Mouse (Mus musculus) olfactory bulb, adult 2 months (tissue): ENCODE data around the gene Pdgfb. TPM values are rescaled to one million over a fixed set of nuclear protein-coding genes. Genes with fewer than 3 reads are reported as not detected.

Source experiments
- H3K27ac ChIP-seq: fragments of 200-500 bp; 2 replicates; pipeline ENCODE4 v1.5.1; 2012; ENCODE audit warnings: low read depth, low read length; ENCODE audit not compliant: insufficient read depth
- H3K4me1 ChIP-seq: fragments of 200-500 bp; 2 replicates; pipeline ENCODE4 v1.6.1; 2012; ENCODE audit warnings: low read length; ENCODE audit not compliant: control insufficient read depth, insufficient read depth
- H3K4me3 ChIP-seq: fragments of 200-500 bp; 2 replicates; pipeline ENCODE4 v1.5.1; 2012; ENCODE audit warnings: mild to moderate bottlenecking, low read depth, low read length, moderate library complexity; ENCODE audit not compliant: insufficient read depth
- CTCF ChIP-seq: fragments of 200-500 bp; IDR thresholded peaks from 2 replicates; pipeline ENCODE4 v1.5.1; 2012; ENCODE audit warnings: low read depth, mild to moderate bottlenecking, low read length, moderate library complexity; ENCODE audit not compliant: insufficient read depth
- POLR2A ChIP-seq: fragments of 200-500 bp; IDR thresholded peaks from 2 replicates; pipeline ENCODE4 v1.6.1; 2012; ENCODE audit warnings: mild to moderate bottlenecking, low read depth, low read length, moderate library complexity; ENCODE audit not compliant: insufficient read depth
- WGBS: fragments of 180-500 bp; shearing (Covaris S2); methylation state at CpG from one replicate; pipeline ENCODE4 v1.1.7; 2018; 5-methylcytosine and 5-hydroxymethylcytosine counted together
- polyA plus RNA-seq: library from polyadenylated mRNA; stranded (reverse); fragments of >200 nt; gene quantifications from 2 replicates; pipeline ENCODE4 v1.2.4, GENCODE M21; 2012; ENCODE audit warnings: low replicate concordance; ENCODE audit not compliant: missing spikeins, insufficient read depth, insufficient read length

Gene Pdgfb
- polyA plus RNA-seq, 1 experiment, result not detected

DNA sequence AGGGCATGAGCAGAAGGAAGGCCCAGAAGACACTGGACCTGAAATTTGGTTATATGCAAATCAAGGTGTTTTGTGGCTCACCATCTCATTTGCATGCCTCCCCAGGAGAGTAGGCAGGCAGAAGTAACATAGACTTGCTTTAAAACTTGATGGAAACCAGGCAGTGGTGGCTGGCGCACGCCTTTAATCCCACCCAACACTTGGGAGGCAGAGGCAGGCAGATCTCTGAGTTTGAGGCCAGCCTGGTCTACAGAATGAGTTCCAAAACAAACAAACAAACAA, 23.3 kb upstream of the Pdgfb start:
- no peak for TF ChIP-seq CTCF
- no peak for TF ChIP-seq POLR2A
- no peak overlapping the region for H3K27ac ChIP-seq
- no peak overlapping the region for H3K4me3 ChIP-seq
- H3K4me1 ChIP-seq, result no peaks in the 10 kb centered on the region
- 100% methylated on average over 2 of the region's 2 CpGs for WGBS

DNA sequence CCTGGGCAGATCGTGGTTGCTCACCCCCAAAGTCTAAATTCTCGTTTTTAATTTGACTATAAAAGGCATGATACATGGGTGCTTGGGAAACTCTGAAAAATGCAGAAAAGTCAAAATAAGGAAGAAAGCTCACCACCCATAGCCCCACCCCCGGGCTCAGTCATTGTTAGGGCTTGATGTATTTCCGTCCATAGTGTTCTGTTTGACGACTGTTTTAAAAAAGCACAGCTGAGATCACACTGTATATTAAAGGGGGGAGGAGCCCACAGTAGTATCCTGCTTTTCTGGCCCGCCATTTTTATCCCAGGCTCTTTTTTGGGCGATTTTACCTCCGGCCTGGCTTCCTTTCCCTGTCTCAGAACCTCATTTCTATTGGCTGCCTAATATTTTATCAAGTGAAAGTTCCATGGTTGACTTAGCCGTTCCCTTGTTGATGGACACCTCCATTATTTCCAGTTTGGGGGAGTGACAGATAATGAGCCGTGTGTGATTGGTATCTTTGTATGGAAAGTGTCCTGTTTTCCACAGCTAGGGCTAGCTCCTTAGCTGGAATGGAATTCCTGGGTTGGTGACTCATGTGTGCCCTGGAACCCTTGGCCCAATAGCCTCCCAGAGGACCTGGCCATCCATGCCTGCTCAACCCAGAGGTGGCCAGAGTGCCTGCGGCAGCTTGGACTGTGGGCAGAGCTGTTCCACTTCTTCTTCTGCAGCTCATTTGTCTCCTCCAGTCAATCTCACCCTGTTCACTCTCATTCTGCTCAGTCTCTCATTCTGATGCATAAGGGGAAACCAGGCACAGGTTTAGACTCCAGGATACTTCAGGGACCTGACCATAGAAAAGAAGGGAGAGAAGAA, 22.7 kb upstream of the Pdgfb start:
- Histone ChIP-seq H3K4me1 (no peaks in the 10 kb centered on the region), H3K27ac (no peak overlapping the region), H3K4me3 (no peak overlapping the region)
- 72% methylated on average over 11 of the region's 11 CpGs for WGBS
- TF ChIP-seq CTCF, result no peak
- no peak for TF ChIP-seq POLR2A

DNA sequence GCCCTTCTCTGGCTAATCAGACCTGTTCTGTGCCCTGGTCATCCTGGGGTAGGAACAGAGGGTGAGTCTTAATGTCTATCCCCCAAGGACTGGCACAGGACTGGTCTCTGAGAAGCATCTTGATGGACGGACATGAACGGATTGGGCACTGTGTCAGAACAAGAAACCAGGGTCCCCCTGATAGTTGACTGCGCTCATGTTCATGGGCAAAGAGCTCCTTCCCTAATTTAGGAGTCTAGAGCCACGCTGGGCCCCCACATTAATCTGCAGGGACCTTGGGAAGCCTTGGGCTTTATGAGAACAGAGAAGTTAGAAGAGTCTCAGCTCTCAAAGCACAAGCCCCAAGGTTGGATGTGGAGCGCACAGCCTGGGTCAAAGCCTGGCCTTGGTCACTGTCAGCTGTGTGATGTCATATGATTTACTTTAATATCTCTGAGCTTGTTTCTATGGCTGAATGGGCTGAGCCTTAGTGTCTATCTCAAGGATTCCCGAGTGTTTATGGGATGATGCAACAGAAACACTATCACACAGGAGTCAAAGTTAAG, 20.6 kb upstream of the Pdgfb start:
- WGBS, result 86% methylated on average over 6 of the region's 6 CpGs
- no peak overlapping the region for H3K27ac ChIP-seq
- H3K4me1 ChIP-seq, result no peaks in the 10 kb centered on the region
- TF ChIP-seq CTCF (no peak), POLR2A (no peak)
- H3K4me3 ChIP-seq, result no peak overlapping the region

DNA sequence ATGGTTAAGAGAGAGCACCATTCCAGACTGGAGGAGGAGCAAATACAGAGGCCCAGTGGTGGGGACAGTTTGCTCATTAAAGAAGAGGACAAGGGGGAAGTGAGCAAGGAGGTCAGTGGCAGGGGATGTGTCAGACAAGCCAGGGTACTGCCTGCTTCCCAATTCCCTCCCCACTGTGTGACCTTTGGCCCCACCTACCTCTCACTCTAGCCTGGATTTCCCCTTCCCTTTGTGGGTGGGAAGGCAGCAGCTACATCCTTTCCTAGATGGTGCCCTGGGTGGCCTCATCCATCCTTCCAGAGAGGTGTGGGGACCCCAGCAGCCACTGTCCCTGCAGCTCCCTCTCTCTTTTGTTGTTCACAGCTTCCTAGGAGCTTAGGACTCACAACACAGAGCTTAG, 20.1 kb upstream of the Pdgfb start:
- Histone ChIP-seq H3K4me1 (no peaks in the 10 kb centered on the region), H3K27ac (no peak overlapping the region), H3K4me3 (no peak overlapping the region)
- TF ChIP-seq POLR2A (no peak), CTCF (no peak)

DNA sequence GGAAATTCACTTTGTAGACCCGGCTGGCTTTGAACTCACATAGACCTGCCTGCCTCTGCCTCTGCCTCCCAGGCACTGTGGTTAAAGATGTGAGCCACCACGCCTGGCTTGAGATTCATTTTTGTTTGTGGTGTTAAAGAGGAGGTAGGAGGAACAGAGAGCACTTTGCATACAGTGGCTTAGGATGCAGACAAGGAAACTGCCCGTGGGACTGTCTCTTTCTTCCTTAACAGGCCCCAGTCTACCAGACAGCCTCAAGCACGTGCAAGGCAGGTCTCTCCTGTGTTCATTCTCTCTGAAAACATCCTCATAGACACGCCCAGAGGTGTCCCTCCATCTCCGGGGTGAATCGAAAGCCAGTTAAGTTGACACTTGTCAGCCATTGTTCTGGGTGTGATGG, 19.6 kb upstream of the Pdgfb start:
- no peak overlapping the region for H3K4me3 ChIP-seq
- WGBS, result 83% methylated on average over 7 of the region's 7 CpGs

DNA sequence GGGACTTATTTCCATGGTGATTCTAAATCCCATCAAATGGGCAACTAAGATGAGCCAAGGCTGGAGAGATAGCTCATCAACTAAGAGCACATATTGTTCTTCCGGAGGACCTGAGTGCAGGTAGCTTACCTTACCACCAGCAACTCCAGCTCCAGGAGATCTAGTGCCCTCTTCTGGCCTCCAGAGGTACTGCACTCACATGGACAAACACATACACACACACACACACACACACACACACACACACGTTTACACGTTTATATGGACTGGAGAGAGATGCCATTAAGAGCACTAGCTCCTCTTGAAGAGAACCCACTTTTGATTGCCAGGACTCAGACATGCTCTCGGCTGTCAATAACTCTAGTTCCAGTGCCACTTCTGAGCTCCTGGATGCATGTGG, 16.4 kb upstream of the Pdgfb start:
- 90% methylated on average over 4 of the region's 4 CpGs for WGBS
- peaks cover 22% of the 10 kb centered on the region for H3K4me1 ChIP-seq

More for the DNA sequence above, 19.6 kb upstream of the Pdgfb start:
- Histone ChIP-seq H3K4me1 (no peaks in the 10 kb centered on the region), H3K27ac (no peak overlapping the region)
- TF ChIP-seq POLR2A (no peak), CTCF (no peak)

DNA sequence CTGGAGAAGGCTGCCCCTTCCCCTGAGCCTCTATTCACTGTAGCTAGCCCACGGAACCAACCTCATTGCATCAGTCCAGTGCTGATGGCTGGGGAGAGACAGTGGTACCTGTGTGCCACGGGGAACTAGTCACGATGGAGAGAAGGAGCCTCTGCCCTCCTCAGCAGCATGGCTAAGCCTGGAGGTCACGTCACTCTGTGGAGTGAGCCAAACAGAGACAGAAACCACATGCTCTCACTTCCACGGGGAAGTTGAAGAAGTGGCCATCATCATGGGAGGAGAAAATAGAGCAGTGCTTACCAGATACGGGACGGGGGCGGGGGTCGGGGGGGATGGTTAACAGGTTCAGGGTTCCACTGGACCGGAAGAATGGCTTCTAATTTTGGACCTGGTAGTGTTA, 15.6 kb upstream of the Pdgfb start:
- no peak overlapping the region for H3K4me3 ChIP-seq
- H3K27ac ChIP-seq, result no peak overlapping the region
- WGBS, result 94% methylated on average over 10 of the region's 10 CpGs
- no peak for TF ChIP-seq CTCF
- TF ChIP-seq POLR2A, result no peak
- peaks cover 29% of the 10 kb centered on the region for H3K4me1 ChIP-seq

More for the DNA sequence above, 16.4 kb upstream of the Pdgfb start:
- no peak overlapping the region for H3K27ac ChIP-seq
- H3K4me3 ChIP-seq, result no peak overlapping the region
- TF ChIP-seq CTCF (no peak), POLR2A (no peak)

DNA sequence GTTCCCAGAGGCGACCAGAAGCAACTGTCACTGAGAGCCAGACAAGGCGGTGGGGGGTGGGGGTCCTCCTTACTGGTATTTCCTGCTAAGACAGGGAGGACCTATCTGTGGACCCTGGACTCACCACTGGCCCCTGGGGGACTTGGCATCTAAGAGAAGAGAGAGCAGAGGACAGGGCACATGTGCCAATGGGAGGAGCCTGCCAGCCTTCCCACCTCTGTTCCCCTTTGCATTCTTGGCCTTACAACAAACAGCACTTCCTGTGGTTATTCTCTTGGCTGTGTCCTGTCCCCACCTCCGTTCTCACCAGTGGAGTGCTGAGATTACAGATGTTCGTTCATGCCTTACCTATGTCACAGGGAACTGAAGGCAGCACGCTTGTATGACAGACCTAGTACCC, 14.1 kb upstream of the Pdgfb start:
- TF ChIP-seq CTCF, result no peak
- TF ChIP-seq POLR2A, result no peak
- H3K27ac ChIP-seq, result no peak overlapping the region
- 87% methylated on average over 5 of the region's 5 CpGs for WGBS
- H3K4me1 ChIP-seq, result peaks cover 44% of the 10 kb centered on the region
- H3K4me3 ChIP-seq, result no peak overlapping the region

DNA sequence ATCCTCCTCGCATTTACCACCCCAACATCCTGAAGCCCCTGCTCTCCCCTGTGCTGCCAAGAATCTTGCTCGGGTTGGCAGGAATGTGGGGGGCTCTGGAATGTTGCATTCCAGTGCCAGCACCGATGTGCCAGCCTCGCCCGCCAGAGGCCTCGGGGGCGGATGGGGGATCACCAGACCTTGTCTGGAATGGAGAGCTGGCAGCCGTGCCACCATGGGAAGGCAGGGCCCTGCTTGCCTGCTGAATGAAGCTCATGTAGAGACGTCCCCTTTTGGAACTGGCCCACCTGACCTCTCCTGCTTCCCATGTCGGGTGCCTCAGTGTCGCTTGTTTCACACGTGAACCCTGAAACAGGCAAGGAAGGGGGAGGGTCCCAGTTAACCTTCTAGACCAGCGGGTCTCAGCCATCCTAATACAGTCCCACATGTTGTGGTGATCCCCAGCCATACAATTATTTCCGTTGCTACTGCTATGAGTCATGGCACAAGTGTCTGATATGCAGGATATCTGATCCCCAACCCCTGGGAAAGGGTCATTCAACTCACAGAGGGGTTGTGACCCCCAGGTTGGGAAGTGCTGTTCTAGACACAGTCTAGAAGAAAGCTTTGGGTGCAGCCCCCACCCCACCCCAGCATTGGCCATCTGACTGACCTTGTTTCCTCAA, 12.0 kb upstream of the Pdgfb start:
- 0 out of 2 replicates have a peak overlapping the region, but pooled peaks have one; percentile 37 for H3K27ac ChIP-seq
- peaks cover 54% of the 10 kb centered on the region for H3K4me1 ChIP-seq
- no peak overlapping the region for H3K4me3 ChIP-seq
- 39% methylated on average over 14 of the region's 14 CpGs for WGBS
- TF ChIP-seq POLR2A (no peak), CTCF (no peak)
